Mouse (Mus musculus) cerebellum, adult 8-10 months (tissue): ENCODE results near the gene Unc93a.
A peak's percentile ranks its signal among the peaks of the same experiment; 100 is the strongest.
"Not testable (repeated sequence)": the region's sequence is repeated elsewhere in the genome, so short reads cannot be mapped to it uniquely, and the experiment has no call there.

Source experiments
- DNase-seq: peaks from one replicate; pipeline ENCODE4 v3.0.0; 2022

Gene Unc93a

DNA sequence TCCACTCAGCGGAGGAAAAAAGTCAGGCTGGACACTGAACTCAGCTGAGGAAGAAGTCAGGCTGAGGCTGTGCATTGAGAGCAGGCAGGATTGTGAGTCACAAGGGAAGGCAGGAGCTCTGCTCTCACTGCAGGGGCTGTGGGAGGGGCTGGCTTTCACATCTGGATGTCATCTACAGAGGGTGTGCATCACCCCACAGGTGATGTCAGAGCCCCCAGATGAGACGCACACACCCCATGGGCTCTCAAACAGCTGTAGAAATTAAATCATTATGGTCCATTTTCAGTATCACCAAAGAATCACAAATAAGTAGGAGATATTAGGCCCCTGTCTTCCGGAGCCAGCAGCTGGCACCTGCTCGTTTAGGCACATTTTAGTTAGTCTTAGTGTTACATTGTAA is at the start of gene Unc93a:
TSS of gene Unc93a (minus strand) at position 101 of the 400 bp plus-strand sequence.
- not testable (repeated sequence) for DNase-seq

DNA sequence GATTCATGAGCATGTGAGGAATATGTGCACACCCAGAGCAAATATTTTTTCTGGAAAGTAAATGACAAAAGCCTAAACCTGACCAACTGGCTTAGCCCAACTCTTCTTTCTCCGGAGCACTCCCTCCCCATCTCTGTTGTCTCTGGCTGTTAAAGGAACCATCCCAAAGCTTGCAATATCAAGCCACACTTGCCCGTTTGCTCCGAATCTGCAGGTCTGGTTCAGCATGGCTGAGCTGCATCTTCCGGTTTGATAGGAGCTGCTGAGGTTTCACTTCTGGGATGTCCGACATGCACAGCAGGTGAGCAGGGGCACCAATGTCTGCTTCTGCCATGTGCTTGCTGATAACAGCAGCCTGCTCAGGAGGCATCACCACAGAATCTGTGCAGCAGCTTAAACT is 48.9 kb upstream of the Unc93a start:
- not testable (repeated sequence) for DNase-seq

DNA sequence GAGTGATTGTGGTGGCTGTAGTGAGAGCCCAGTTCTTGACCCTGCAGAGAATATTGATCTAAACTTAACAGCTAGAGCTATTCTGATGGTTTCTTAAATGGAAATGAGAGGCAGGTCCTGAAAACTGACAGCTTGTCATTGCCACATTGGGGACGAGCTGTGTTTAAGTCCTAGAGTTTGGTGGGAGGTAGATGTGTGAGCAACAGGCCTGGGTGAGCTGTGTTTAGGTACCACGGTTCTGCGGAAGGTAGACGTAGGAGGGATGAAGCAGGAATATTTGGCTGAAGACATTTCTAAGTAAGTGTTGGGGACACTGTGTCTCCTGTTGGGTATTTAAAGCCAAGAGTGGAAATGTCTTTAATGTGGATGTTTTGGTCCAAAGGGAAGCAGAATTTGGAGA is 47.4 kb upstream of the Unc93a start:
- not testable (repeated sequence) for DNase-seq

DNA sequence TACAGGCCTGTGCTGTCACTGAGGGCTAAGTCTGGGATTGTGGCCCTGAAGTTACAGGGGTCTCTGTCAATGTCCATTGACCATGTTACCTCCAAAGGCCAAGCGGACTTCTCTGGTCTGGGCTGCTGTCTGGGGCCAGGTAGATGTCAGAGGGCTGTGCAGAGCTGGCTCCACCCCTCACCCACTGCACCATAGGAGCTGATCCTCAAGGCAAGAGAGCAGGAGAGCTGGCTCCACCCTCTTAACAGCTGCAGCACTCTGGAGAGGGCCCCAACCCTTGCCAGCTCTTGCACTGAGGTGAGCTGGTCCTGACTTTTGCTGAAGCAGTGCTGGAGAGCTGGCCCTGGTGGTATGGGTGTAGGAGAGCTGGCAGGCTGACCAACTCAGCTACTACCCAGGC is 46.2 kb upstream of the Unc93a start:
- not testable (repeated sequence) for DNase-seq

DNA sequence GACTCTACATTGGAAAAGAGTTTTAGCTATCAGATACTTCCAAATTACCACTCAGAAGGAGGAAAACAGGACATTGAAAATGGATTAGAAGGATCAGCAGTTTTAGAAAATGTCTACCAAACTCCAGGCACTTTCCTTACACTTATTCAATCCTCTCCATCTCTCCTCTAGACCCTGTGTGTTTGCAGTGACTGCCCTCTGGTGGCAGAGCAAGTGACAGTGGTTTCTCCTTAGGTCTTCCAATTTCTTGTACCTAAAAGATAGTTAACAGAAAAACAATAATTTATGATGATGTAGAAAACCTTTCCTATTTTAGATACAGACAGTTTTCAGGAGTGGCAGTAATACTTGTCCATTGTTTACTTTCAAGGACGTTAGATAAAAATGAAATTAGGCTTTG is 44.0 kb upstream of the Unc93a start:
- DNase-seq: not testable (repeated sequence)

DNA sequence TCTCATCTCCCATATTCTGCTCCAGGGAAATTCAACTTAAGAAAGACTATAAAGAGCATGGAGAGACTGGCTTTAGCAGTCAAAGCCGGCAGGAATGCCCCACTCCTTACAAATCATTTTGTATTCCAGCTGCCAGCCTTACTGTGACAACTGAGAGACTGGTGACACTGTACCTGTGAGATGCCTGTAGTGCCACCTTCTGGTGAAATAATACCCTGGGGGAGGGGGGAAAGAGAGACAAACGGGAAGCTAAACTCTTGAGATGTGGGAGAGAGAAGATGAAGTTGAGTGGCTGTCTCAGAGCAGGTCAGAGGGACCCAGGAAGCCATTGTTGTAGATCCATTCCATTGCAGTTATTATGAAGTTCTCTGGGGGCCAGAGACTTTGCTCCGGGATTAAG is 42.4 kb upstream of the Unc93a start:
- not testable (repeated sequence) for DNase-seq

DNA sequence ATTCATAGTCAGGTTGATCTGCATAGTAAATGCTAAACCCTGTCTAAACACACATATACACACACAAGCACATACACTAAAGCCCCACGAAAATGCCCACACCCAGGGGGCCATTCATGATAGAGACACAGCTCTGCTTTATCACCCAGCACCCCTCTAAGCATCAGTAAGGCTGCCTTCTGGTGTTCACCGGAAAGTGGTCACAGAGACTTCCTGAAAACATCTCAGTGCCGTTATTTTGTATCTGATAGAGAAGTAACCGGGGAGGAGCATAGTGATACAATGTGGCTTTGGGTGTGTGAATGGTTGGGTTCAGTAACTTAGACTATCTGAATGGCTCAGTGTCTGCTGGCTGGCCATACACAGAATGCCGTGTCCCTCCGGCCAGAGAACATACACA is 42.0 kb upstream of the Unc93a start:
- DNase-seq: not testable (repeated sequence)

DNA sequence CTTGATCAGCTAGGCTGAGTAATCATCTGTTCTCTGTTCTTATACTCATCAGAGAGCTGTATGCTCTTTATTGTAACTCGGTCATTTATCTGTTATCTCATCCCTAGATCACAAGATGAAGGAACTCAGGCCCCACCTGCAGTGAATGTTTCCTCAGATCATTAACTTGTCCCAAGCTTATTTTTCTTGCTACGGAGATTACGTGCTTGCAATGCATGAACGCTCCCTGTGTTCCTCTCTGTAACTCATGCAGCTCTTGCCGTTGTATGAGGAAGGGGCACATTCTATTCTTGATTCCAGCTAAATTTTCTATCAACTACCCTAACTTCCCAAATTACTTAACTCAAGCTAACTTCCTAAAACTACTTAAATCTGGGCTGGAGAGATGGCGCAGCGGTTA is 14.5 kb upstream of the Unc93a start:
- not testable (repeated sequence) for DNase-seq

DNA sequence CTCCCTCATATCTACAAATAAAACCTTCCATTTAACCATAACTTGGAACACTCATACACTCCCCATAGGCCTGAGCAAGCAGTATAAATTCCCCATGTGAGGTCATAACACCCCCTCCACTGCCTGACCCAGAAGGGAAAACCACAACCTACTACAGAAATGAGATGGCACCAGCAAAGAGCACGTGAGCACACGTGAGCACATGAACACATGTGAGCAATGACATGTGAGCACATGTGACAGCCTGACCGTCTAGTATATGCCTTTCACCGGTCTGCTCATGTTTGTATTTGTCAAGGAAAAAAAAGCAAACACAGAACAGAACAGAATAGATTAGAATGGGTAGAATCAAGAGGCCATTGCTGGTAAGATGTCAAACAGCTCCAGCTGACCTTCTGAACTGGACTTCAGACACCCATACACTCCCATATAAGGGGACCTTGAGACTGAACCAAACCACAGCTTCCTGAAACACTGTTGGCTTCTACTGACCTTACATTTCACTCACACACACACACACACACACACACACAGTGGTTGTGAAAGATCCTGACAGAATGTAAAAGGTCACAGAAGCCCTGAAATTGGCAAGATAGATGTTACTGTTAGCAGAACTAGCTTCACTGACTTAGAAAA is 13.1 kb upstream of the Unc93a start:
- DNase-seq: not testable (repeated sequence)

DNA sequence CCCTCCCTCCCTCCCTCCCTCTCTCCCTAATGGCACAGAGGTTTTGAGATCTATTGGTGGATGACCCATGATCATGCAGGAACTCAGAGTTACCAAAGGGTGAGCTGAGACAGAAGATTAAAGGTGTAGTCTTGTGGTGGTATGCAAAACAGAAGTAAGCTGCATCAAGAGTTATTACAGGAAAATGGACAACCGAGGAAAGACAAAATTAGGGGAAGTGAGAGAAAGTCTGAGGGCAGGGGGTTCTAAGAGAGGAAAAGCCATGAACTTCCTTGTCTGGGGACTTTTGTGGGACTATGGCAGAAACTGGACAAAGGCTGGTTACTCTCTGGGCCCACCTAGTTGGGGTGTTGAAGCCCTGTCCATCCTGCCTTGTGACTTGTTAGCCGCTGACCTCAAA is 11.1 kb upstream of the Unc93a start:
- DNase-seq: not testable (repeated sequence)

DNA sequence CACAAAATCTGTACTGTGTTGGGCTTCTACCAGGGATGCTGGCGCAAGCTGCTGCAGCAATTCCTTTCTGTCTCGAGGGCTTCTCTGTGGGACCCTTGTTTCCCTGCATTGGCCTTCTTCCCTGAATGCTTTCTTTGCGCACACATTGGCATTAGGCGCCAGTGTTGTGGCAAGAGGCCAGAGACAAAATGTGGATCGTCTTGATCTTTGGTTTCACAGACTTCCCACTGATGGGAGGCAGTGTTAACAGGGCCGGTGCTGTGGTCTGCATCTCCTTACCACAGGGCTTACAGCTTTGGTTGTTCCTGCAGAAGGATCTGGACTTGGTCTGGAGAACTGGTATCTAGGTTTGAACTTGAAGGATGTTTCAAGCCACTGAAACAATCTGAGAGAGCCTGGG is 3.7 kb upstream of the Unc93a start:
- DNase-seq: not testable (repeated sequence)

DNA sequence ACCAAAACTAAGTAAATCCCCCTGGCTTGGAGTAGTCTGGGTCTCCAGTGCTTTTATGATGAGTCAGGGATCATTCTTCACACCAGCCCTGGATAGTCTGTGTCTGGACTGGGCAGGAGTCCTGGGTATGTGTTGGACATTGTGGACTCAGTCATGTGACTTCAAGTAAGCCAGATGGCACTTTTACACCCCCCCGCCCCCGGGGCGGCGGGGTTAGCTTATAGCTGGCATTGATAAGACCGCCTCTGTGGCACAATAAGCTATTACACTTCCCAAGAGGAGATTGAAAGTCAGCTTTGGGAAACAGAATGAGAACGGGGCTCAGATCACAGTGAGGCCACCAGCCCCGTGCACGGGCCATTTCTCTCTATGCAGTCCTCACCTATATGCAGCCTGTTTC is 742 bp upstream of the Unc93a start:
- not testable (repeated sequence) for DNase-seq

DNA sequence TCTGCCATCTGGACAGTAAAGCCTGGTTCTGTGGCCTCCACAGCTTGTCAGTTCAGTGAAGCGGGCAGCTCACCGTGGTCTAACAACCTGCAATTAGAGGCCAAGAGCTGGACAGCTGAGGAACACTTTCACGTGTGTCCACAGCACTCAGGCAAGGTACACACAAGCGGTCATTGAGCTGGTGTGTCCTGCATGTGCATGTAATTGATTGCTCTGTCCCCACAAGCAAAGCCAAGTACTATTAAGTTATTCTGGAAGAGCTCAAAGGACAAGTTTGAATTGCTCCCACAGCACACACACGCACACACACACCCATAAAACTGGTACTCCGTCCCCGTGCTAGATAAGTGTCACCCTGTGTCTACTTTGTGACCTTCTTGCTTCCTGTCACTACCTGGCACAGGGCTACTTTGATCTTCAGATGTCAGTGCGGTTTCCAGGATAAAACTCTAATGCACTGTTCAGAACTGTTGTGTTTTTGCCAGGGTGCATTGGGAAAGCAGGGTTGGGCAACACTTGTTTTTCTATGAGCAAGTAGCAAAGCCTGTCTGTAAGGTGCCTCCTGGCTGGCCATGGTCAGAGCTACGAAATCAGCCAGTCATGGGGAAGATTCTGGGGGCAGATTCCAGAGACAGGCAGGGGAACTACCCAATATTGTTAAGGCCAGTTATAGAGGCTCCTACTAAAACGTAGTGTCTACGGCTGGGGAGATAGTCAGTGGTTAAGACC is 1.7 kb downstream of the Unc93a start:
- DNase-seq: not testable (repeated sequence)

DNA sequence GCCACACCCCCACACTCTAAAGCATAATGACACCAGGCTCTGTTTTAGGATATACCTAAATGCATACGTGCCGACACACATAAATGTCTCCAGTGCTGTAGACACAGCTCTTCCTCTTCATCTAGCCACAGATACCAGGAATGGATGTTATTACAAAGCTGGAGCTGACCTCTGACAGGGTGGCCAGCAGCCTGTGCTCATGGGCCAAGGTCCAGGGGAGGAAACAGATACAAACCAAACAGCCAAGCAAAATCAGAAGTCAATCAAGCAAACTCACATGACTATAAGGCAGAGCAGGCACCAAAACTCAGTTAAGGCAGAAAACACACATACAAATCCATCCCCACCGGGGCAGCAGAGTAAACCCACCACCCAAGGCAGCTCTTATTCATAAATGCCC is 2.3 kb downstream of the Unc93a start:
- DNase-seq: not testable (repeated sequence)

DNA sequence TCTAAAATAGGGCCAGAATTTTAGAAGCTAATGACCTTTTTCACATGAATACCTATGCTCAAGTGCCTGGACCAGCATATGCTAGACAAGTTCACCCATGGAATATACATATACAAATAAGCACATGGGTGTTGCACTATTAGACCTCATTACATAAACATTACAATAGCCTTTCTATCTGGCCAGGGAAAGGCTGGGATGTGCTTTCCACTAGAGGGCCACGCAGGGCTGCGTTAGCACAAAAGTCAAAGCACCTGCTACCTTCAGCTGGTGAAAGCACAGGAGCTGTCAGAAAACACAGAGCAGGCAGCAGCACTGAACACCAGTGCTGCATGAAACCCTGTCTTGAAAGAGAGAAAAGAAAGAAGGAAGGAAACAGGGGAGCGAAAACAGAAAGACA is 7.4 kb downstream of the Unc93a start:
- not testable (repeated sequence) for DNase-seq

DNA sequence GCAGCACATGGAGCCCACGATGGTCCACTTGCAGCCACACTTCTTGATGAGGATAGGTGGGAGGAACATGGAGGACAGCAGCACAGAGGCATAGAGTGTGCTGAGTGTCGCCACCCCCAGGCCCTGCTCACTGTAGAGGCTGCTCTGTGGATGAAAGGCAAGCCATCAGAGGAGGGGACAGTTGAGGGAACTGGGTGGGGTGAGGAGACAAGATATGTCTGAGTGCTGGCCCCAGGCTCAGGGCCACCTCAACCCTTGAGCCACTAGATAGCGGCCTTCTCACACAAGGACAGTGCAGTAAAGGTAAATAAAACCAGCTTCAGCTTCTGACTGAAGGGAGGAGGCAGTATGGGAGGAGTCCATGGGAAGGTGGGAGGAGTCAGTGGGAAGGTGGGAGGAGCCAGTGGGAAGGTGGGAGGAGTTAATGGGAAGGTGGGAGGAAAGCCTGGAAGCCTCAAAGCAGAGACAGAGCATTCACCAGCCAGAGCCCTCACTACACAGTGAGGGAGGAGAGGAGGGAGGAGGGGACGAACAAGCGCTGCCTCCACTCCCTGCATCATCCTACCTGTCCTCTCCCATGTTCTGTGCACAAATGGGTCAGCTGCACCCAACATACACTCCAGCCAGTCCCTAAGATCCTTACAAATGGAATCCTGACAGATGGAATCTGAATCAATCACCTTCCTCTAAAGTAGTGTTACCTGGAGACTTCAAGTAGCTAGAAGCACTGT is 8.1 kb downstream of the Unc93a start:
- DNase-seq: not testable (repeated sequence)

DNA sequence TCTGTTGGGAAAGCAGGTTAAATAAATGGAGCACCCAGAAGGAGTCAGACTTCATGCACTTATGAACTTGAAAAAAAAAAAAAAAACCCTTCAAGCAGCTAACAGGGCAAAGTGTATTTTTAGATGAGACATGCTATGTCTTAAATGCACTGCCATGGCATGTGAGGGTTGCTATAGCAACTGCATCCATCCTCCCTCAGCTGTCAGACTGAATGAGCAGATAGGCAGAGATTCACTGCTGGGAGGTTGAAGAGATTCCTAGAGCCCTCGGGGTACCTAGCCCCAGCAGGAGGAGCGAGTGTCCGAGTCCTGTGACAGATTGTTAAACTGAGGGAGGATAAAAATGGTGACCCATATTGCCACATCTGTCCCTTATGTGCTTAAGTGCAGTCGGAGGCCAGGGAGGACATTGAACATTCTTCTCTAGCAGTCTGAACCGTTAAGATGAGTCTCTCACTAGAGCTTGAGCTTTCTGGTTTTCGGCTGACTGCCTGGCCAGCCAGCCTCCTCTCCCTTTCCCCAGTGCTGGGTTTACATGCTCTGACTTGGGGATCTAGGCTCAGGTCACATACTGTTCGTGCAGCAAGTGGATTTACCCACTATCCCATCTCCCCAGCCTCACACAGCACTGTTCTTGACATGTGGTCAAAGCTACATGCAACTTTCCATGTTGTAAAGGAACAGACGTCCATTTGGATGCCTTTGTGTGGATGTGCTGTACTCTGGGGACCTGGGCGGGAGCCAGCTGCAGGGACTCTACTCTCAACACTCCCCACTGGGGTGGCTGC is 18.9 kb downstream of the Unc93a start:
- not testable (repeated sequence) for DNase-seq

DNA sequence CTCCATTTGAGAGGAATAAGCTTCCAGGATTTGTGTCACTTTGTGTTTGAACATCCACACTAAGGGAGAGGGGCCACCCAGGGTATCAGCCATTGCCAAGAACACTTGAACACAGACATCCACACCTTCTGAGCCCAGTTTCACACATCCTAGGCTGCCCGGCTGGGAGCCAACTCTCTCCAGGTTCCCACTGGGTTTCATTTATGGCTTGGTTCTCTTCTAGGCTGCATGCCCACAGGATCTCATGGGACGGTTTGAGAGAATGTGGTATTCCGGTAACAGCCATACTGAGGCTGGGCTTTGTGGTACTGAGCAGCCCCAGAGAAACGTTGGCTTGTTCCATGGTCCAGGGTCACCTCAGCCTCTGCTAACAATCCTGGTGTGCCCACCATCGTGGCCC is 25.0 kb downstream of the Unc93a start:
- peak; percentile 5 for DNase-seq

DNA sequence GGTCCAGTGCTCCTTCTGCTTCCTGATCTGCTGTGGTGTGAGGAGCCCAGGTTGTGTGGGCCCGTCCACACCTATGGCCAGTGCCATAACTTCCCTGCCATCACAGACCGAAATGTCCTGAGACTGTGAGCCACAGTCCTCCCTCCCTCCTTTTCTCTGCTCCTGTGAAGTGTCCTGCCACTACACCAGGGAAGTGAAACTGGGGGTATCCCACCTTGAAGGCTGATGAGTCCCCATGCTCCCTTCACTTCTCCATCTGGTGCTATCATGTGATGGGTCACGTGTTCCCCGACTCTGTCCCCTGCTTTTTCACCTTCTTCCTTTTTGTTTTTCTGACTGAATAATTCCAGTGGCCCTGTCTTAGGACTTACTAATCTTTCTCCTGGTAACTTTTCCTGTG is 38.6 kb downstream of the Unc93a start:
- not testable (repeated sequence) for DNase-seq

DNA sequence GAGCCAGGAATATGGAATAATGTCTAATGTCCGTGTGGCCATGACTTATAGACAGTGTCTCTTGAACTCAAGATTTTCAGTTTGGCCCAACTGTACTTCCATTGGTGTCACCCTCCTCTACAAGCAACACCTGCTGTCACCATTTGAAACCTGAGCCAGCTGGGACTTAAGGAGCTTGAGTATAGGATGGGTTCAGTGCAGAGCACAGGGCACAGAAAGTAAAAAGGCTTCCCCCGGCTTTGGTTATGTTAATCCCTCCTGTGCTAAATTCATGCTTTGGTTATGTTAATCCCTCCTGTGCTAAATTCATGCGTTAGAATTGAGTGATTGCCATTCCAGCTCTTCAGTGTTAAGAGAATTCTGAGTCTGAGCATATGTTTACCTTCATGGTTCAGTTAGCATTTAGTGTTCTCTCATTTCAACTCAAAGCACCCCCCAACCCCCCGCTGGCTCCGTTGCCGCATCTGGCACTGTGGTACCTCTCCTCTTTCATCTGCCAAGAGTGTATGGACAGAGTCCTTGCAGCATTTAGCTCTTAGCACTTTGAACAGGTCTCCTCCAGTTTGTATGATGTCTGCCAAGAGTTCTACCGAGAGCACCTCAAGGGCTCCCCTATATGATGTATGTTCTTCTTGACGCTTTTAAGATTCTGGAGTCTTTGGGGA is 39.4 kb downstream of the Unc93a start:
- DNase-seq: not testable (repeated sequence)

DNA sequence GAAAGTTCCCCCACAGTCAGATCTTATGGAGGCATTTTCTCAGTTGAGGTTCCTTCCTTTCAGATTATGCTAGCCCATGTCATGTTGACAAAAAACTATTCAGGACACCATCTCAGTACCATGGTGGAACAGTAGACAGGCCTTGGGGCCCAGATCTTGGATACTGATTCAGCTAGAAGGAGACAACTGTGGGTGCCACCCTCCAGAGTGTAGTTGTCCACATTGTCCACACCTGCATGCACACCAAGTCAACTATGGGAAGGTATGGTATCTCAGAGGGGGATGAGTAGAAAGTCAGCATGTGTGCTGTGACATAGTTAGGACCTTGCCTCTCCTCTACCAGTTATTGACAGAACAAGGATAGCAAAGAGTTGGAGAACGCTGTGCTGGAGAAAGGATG is 40.1 kb downstream of the Unc93a start:
- DNase-seq: not testable (repeated sequence)

DNA sequence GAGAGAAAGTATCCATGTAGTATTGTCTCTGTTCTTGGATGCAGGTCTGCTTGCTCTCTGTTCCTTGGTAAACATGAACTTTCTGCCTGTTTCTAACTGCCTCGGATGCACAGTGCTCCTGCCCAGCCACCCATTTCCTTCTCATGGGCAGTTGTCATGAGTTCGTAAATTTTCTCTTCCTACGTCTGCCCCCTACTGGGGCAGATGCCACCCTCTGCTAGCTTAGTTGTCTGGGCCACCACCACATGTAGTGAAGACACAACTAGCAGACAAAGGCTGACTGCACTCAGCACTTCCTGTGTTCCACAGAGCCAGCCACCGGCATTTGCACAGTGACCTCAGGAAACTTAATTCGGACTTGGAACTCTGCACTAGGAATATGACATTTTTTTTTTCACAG is 62.4 kb downstream of the Unc93a start:
- DNase-seq: not testable (repeated sequence)
